Mouse (Mus musculus) heart, embryonic 14.5 days (tissue): Measurements from ENCODE around the gene Sema4a. TPM values are rescaled to one million over a fixed set of nuclear protein-coding genes. Genes with fewer than 3 reads are reported as not detected.

Experiments
- ATAC-seq: fragments of 200-750 bp; cut with Nextera tagmentation; 2 replicates; pipeline ENCODE4 v1.8.0; 2017; ENCODE audit warnings: low read depth, moderate TSS enrichment; ENCODE audit not compliant: insufficient number of reproducible peaks, insufficient read depth, low FRiP score
- H3K27ac ChIP-seq, 2 experiments: fragments of 200-500 bp in 1 of 2; fragments of 300-500 bp in 1 of 2; sonication (generic) in 1 of 2; replicated peaks in 1 of 2; 2 replicates each; pipeline ENCODE4 v1.5.1; 2012 to 2014; ENCODE audit warnings: low read depth in 2 of 2, low read length in 2 of 2, control low read depth in 1 of 2, mild to moderate bottlenecking in 1 of 2, mixed read lengths in 1 of 2; ENCODE audit not compliant: control insufficient read depth in 1 of 2, insufficient read depth in 1 of 2
- H3K27me3 ChIP-seq: fragments of 300-500 bp; sonication (generic); 2 replicates; pipeline ENCODE4 v1.6.1; 2014; ENCODE audit warnings: mild to moderate bottlenecking, low read length, control low read depth; ENCODE audit not compliant: control insufficient read depth, insufficient read depth
- H3K36me3 ChIP-seq: fragments of 300-500 bp; sonication (generic); 2 replicates; pipeline ENCODE4 v1.6.1; 2014; ENCODE audit warnings: mild to moderate bottlenecking, control low read depth, low read length, mixed read lengths; ENCODE audit not compliant: control insufficient read depth, insufficient read depth
- H3K4me1 ChIP-seq, 2 experiments: fragments of 200-500 bp in 1 of 2; fragments of 300-500 bp in 1 of 2; sonication (generic) in 1 of 2; 2 replicates each; pipeline ENCODE4 v1.6.1; 2012 to 2014; ENCODE audit warnings: low read length in 2 of 2, control low read depth in 1 of 2, mixed read lengths in 1 of 2; ENCODE audit not compliant: control insufficient read depth in 2 of 2, insufficient read depth in 2 of 2
- H3K4me2 ChIP-seq: fragments of 300-500 bp; sonication (generic); 2 replicates; pipeline ENCODE4 v1.6.1; 2014; ENCODE audit warnings: mild to moderate bottlenecking, low read length
- H3K4me3 ChIP-seq, 2 experiments: fragments of 200-500 bp in 1 of 2; fragments of 300-500 bp in 1 of 2; sonication (generic) in 1 of 2; 2 replicates each; pipeline ENCODE4 v1.5.1; 2012 to 2014; ENCODE audit warnings: low read length in 2 of 2, mild to moderate bottlenecking in 2 of 2, control low read depth in 1 of 2, low read depth in 1 of 2, moderate library complexity in 1 of 2; ENCODE audit not compliant: control insufficient read depth in 1 of 2, insufficient read depth in 1 of 2
- H3K9ac ChIP-seq: fragments of 300-500 bp; sonication (generic); 2 replicates; pipeline ENCODE4 v1.6.1; 2014; ENCODE audit warnings: mild to moderate bottlenecking, low read length
- H3K9me3 ChIP-seq: fragments of 300-500 bp; sonication (generic); 2 replicates; pipeline ENCODE4 v1.6.1; 2016; ENCODE audit warnings: low read length, control low read depth; ENCODE audit not compliant: control insufficient read depth
- WGBS: fragments of 180-500 bp; shearing (Covaris S2); extraction: QIAGEN DNeasy Blood & Tissue Kit; methylation state at CpG from one replicate; pipeline ENCODE4 v1.1.7; 2014; 5-methylcytosine and 5-hydroxymethylcytosine counted together
- microRNA-seq: library from miRNA; unstranded; fragments of <30 nt; microRNA quantifications from one replicate; pipeline ENCODE4, GENCODE M21; 2016
- polyA plus RNA-seq: library from polyadenylated mRNA; unstranded; fragments of >200 nt; fragmentation: Nextera tagmentation; extraction: Ambion mirVana; gene quantifications from 2 replicates; pipeline ENCODE4 v1.2.1, GENCODE M21; 2014

The Sema4a gene
- polyA plus RNA-seq, 1 experiment from 2014 or later: 1.4 TPM

- no peak for ATAC-seq
- 82% methylated on average over 2 of the region's 2 CpGs for WGBS
- Histone ChIP-seq H3K27ac (no peak overlapping the region), H3K9ac (no peak overlapping the region), H3K4me1 (no peaks in the 10 kb centered on the region), H3K36me3 (peaks cover 57% of the 10 kb centered on the region), H3K4me2 (no peak overlapping the region), H3K4me3 (no peak overlapping the region), H3K27me3 (no peaks in the 10 kb centered on the region), H3K9me3 (no peaks in the 10 kb centered on the region)
These were observed 62.3 kb downstream of the Sema4a start for GRCm38 (mm10) chr3:88398666-88399065.

- ATAC-seq: no peak
- H3K4me1 ChIP-seq: no peaks in the 10 kb centered on the region
- H3K4me2 ChIP-seq: no peak overlapping the region
- H3K9me3 ChIP-seq: no peaks in the 10 kb centered on the region
- H3K27ac ChIP-seq: no peak overlapping the region
- H3K9ac ChIP-seq: no peak overlapping the region
- H3K36me3 ChIP-seq: peaks cover 49% of the 10 kb centered on the region
- no peak overlapping the region for H3K4me3 ChIP-seq
- 81% methylated on average over 8 of the region's 8 CpGs for WGBS
- no peaks in the 10 kb centered on the region for H3K27me3 ChIP-seq
These were observed 65.2 kb downstream of the Sema4a start for GRCm38 (mm10) chr3:88395742-88396141.

GRCm38 (mm10) chr3:88395288-88395687 is 65.7 kb downstream of the Sema4a start:
- no peaks in the 10 kb centered on the region for H3K4me1 ChIP-seq
- H3K27ac ChIP-seq: no peak overlapping the region
- no peak overlapping the region for H3K4me3 ChIP-seq
- H3K27me3 ChIP-seq: no peaks in the 10 kb centered on the region
- H3K4me2 ChIP-seq: no peak overlapping the region
- ATAC-seq: no peak
- H3K9ac ChIP-seq: no peak overlapping the region
- 93% methylated on average over 6 of the region's 6 CpGs for WGBS
- peaks cover 50% of the 10 kb centered on the region for H3K36me3 ChIP-seq
- no peaks in the 10 kb centered on the region for H3K9me3 ChIP-seq

- no peak for ATAC-seq
- WGBS: 88% methylated on average over 9 of the region's 9 CpGs
- H3K9ac ChIP-seq: no peak overlapping the region
- no peaks in the 10 kb centered on the region for H3K27me3 ChIP-seq
- peaks cover 41% of the 10 kb centered on the region for H3K36me3 ChIP-seq
- H3K9me3 ChIP-seq: no peaks in the 10 kb centered on the region
- H3K4me3 ChIP-seq: no peak overlapping the region
- no peaks in the 10 kb centered on the region for H3K4me1 ChIP-seq
- no peak overlapping the region for H3K27ac ChIP-seq
- no peak overlapping the region for H3K4me2 ChIP-seq
These were observed 67.1 kb downstream of the Sema4a start for GRCm38 (mm10) chr3:88393776-88394375.

Small RNA genes lying within 50 kb of the gene (microRNA-seq; reads per million reads assigned to microRNA genes)
- not detected for gene Mir7011

Other genes with a start within 250 kb of the Sema4a start
- not detected in 2 replicates for gene Rhbg, start 206.5 kb downstream of the Sema4a start, polyA plus RNA-seq
- gene Gm38392, start 174.0 kb downstream of the Sema4a start, polyA plus RNA-seq: 0.23 TPM in 1 of 2 replicates, not detected in the other
- 12.2 and 14.4 TPM in 2 replicates for gene Tsacc, start 164.2 kb downstream of the Sema4a start, polyA plus RNA-seq
- gene Cct3, start 164.1 kb downstream of the Sema4a start, polyA plus RNA-seq: 386 and 393 TPM in 2 replicates
- gene Glmp, start 136.2 kb downstream of the Sema4a start, polyA plus RNA-seq: 98.1 and 126 TPM in 2 replicates
- gene Tmem79, start 125.0 kb downstream of the Sema4a start, polyA plus RNA-seq: 1.1 TPM in 2 replicates
- gene Smg5, start 124.9 kb downstream of the Sema4a start, polyA plus RNA-seq: 30.9 and 34.3 TPM in 2 replicates
- gene Paqr6, start 96.6 kb downstream of the Sema4a start, polyA plus RNA-seq: 3.0 and 3.3 TPM in 2 replicates
- gene Bglap3, start 88.4 kb downstream of the Sema4a start, polyA plus RNA-seq: not detected in 2 replicates
- gene Bglap2, start 82.5 kb downstream of the Sema4a start, polyA plus RNA-seq: not detected in 2 replicates
- not detected in 2 replicates for gene Bglap, start 76.7 kb downstream of the Sema4a start, polyA plus RNA-seq
- 94.3 and 95.5 TPM in 2 replicates for gene Pmf1, start 50.9 kb downstream of the Sema4a start, polyA plus RNA-seq
- 12.3 and 14.3 TPM in 2 replicates for gene Slc25a44, start 36.0 kb downstream of the Sema4a start, polyA plus RNA-seq
- gene Lmna, start 48.8 kb upstream of the Sema4a start, polyA plus RNA-seq: 76.7 and 84.1 TPM in 2 replicates
- 9.0 and 11.0 TPM in 2 replicates for gene Mex3a, start 71.2 kb upstream of the Sema4a start, polyA plus RNA-seq
- 0.30 TPM in 1 of 2 replicates, not detected in the other for gene Rab25, start 87.1 kb upstream of the Sema4a start, polyA plus RNA-seq
- 75.6 and 87.5 TPM in 2 replicates for gene Lamtor2, start 91.9 kb upstream of the Sema4a start, polyA plus RNA-seq
- 37.4 and 37.5 TPM in 2 replicates for gene Ubqln4, start 92.6 kb upstream of the Sema4a start, polyA plus RNA-seq
- gene Ssr2, start 114.7 kb upstream of the Sema4a start, polyA plus RNA-seq: 178 and 181 TPM in 2 replicates
- gene Arhgef2, start 144.8 kb upstream of the Sema4a start, polyA plus RNA-seq: 92.6 and 94.2 TPM in 2 replicates
- gene Rxfp4, start 192.0 kb upstream of the Sema4a start, polyA plus RNA-seq: not detected in 2 replicates
- 60.2 and 62.0 TPM in 2 replicates for gene Khdc4, start 224.6 kb upstream of the Sema4a start, polyA plus RNA-seq